Mouse (Mus musculus): ENCODE measurements around the gene Zfp454.

Gene Zfp454

DNA sequence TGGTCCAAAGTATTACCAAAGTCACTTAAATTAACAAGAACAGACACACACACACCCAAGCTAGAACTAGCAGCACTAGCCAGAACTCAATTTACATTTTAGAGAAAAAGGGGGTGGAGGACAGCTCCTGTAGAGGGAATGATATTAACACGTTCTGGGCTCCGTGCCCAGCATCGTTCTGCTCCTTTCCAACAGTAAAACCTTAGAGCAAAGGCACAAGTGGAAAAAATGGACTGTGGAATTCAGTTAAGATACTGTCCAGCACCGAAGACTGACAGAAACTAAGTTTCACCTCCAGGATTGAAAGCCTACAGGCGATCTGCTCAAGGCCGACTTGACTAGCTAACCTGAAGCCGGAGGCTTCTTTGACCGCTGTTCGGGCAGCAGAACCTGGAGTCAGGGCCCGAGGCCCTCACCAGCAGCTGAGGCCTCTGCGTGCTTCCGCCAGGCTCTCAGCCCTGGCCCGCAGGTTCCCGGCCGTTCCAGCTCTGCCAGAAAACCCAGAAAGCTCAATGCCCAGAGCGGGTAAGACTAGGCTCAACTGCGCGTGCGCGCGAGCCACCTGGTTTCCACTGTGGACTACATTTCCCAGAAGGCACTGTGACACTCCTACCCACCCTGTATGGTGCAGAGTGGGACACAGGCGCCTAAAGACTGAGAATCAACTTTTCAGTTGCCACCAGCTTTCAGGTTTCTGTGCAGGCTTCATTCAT is 46.3 kb downstream of the Zfp454 start, which contains the start of gene Zfp879:
TSS of gene Zfp879 (minus strand) at position 530 of the 713 bp plus-strand sequence.
- peak; percentile 89 for DNase-seq

DNA sequence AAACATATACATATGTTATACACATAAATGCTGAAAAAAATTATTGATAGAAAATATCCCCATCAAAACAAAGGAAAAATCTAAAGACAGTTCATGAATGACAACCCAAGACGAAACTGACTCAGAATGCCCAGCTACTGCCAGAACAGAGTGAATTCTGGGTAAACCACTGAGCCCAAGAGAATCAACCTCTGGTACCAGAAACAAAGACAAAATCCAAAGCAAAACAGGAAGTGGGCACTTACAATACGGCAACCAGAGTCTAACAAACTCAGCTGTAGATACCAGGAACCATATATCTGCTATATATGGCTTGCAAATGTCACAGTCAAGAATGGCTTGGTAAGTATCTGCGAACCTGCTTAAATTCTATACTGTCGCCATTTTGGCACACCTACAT is 51.7 kb downstream of the Zfp454 start:
- peak; percentile 45 to 61 for DNase-seq

DNA sequence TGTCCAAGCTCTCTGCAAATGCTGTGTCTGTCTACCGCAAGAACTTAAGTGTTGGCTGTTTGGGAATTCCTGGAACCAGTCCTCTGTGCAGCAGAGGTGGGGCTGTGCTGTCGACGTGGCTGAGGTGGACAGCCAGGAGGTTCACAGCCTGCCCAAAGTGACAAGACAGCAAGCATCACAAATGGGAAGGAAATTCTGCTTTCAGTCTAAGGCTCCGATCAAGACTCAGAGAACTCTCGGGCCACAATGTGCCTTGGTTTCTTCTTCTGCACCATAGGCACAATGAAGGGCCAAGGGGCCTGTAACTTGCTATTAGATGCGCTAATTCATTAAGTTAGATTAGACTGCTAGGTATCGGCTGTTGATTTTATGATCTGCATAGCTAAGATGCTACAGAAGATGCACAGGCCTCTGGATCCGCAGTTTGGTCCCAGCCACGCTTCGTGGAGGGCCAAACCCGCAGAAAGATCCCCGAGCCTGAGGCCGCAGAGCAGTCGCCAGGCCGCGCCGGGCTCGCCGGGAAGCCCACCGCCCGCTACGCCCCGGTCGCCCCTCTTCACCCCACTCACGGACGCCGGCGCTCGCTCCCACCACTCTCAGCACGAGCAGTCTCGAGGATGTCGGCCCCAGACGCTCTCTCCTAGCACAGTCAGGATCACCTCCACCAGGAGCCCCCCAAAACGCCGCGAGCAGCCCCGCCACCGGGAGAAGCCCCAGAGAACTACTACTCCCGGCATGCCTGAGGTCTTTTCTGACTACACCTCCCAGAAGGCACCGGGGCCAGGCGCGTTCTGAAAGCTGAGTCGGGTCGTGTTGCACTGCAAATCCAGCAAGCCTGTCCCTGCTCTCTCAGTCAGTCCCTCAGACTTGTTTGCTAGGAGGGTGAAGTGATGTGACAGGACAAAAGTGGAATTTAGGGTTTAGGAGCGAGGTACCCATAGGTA is 60.2 kb downstream of the Zfp454 start, which contains the start of gene Zfp354c:
TSS of gene Zfp354c (minus strand) at position 715 of the 944 bp plus-strand sequence.
- DNase-seq = peak; percentile 83 to 85

DNA sequence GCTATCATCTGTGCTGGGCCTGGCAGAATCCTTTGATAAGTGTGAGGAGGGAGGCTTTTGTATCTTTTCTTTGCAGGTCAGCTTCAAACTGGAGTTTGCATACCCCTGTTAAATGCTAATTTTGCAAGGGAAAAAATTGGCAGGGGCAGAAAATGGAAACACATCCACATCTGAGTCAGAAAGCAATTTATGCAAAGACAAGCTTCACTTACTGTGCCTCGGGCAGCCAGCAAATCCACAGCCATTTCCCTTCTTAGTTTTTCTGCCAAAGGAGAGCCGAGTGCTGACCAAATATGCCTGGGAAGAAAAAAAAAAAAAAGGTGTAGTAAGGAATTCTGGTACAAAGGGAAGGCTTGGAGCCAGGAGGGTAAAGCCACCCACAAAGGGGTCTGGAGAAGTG is 61.2 kb downstream of the Zfp454 start:
- no peak for DNase-seq

Measured in B cell, adult 2 months (primary cell).